Mouse (Mus musculus) testis, adult 2 months (tissue): ENCODE measurements at regions not wholly inside any gene's neighbourhood (a gene's known extent, or its start where the extent isn't known, plus 50 kb on each side); places are given as distances from the start of the nearest gene placed in this dataset.

Experiments
- CTCF ChIP-seq: fragments of 200-500 bp; IDR thresholded peaks from 2 replicates; pipeline ENCODE4 v1.5.1; 2012; ENCODE audit warnings: low read depth, mild to moderate bottlenecking, inconsistent platforms, low read length, moderate library complexity; ENCODE audit not compliant: control insufficient read depth, insufficient read depth, insufficient replicate concordance
- POLR2A ChIP-seq: fragments of 200-500 bp; IDR thresholded peaks from 2 replicates; pipeline ENCODE4 v1.6.1; 2012; ENCODE audit warnings: low read depth, mild to moderate bottlenecking, inconsistent platforms, low read length, moderate library complexity; ENCODE audit not compliant: control insufficient read depth

GRCm38 (mm10) chr1:73457261-73457660, 441.6 kb upstream of the Tnp1 start:
- TF ChIP-seq POLR2A (no peak), CTCF (no peak)
